Mouse (Mus musculus): ENCODE measurements around the gene Fstl5. TPM values are rescaled to one million over a fixed set of nuclear protein-coding genes. Genes with fewer than 3 reads are reported as not detected.

The Fstl5 gene
- polyA plus RNA-seq, 1 experiment from 2014 or later, result not detected

Other genes with a start within 250 kb of the Fstl5 start
- gene Golim4, start 117.3 kb upstream of the Fstl5 start, polyA plus RNA-seq (2016; fragmentation: Nextera tagmentation; extraction: Ambion mirVana), result 26.0 and 31.3 TPM in 2 replicates